Mouse (Mus musculus) cerebellum, postnatal 14 days (tissue): ENCODE results near the gene Sfta2.
A peak's percentile ranks its signal among the peaks of the same experiment; 100 is the strongest.

Experiments
- DNase-seq, 2 experiments: peaks; one replicate each; pipeline ENCODE4 v3.0.0; 2021; ENCODE audit warnings: mixed read lengths in 2 of 2

The Sfta2 gene

GRCm38 (mm10) chr17:35593786-35594185, 7.6 kb upstream of the Sfta2 start:
- no peak for DNase-seq

- no peak for DNase-seq
These were observed 6.9 kb upstream of the Sfta2 start for GRCm38 (mm10) chr17:35594456-35594855.

- DNase-seq, result no peak
These were observed 4.0 kb upstream of the Sfta2 start for GRCm38 (mm10) chr17:35597399-35597798.

- no peak for DNase-seq
These were observed 496 bp downstream of the Sfta2 start for GRCm38 (mm10) chr17:35601736-35602354.

- no peak for DNase-seq
These were observed 15.8 kb downstream of the Sfta2 start for GRCm38 (mm10) chr17:35617127-35617526.

- no peak for DNase-seq
These were observed 25.2 kb downstream of the Sfta2 start, which contains the start of gene Gm9573 for GRCm38 (mm10) chr17:35626537-35626936. TSS of gene Gm9573 (minus strand) at chr17:35626637.

GRCm38 (mm10) chr17:35633992-35634391, 32.6 kb downstream of the Sfta2 start:
- DNase-seq, result peak; percentile 37 to 67

- peak; percentile 34 to 49 for DNase-seq
These were observed 33.9 kb downstream of the Sfta2 start for GRCm38 (mm10) chr17:35635202-35635601.

- DNase-seq, result peak; percentile 89
These were observed 34.4 kb downstream of the Sfta2 start for GRCm38 (mm10) chr17:35635699-35636111.

GRCm38 (mm10) chr17:35636363-35636762, 35.0 kb downstream of the Sfta2 start:
- DNase-seq, result peak; percentile 50 to 64

- peak; percentile 79 to 82 for DNase-seq
These were observed 37.3 kb downstream of the Sfta2 start for GRCm38 (mm10) chr17:35638475-35639190.

- DNase-seq, result no peak
These were observed 38.0 kb downstream of the Sfta2 start for GRCm38 (mm10) chr17:35639352-35639751.

- DNase-seq, result no peak
These were observed 42.4 kb downstream of the Sfta2 start, which contains the start of gene Mucl3 for GRCm38 (mm10) chr17:35643609-35644236. TSS of gene Mucl3 (minus strand) at chr17:35643695.

GRCm38 (mm10) chr17:35649429-35649828, 48.1 kb downstream of the Sfta2 start:
- DNase-seq, result no peak

GRCm38 (mm10) chr17:35653086-35653485, 51.7 kb downstream of the Sfta2 start:
- DNase-seq, result no peak

GRCm38 (mm10) chr17:35665957-35666515, 64.7 kb downstream of the Sfta2 start:
- DNase-seq, result no peak

- peak in 1 of 2 experiments; percentile 57 for DNase-seq
These were observed 65.5 kb downstream of the Sfta2 start for GRCm38 (mm10) chr17:35666851-35667256.

GRCm38 (mm10) chr17:35667334-35668065, 66.2 kb downstream of the Sfta2 start, which contains the start of gene Vars2:
TSS of gene Vars2 (minus strand) at chr17:35667592.
- peak; percentile 98 to 99 for DNase-seq

GRCm38 (mm10) chr17:35669731-35670130, 68.4 kb downstream of the Sfta2 start:
- no peak for DNase-seq

GRCm38 (mm10) chr17:35671846-35672245, 70.5 kb downstream of the Sfta2 start:
- DNase-seq, result no peak

GRCm38 (mm10) chr17:35672527-35672926, 71.2 kb downstream of the Sfta2 start:
- no peak for DNase-seq

GRCm38 (mm10) chr17:35673416-35674035, 72.2 kb downstream of the Sfta2 start, which contains the start of gene Gtf2h4:
TSS of gene Gtf2h4 (minus strand) at chr17:35673739.
- peak; percentile 93 to 96 for DNase-seq
